Mouse (Mus musculus) heart, embryonic 15.5 days (tissue): Measurements from ENCODE around the gene Sorbs2. TPM values are rescaled to one million over a fixed set of nuclear protein-coding genes. Genes with fewer than 3 reads are reported as not detected.
"Not testable (repeated sequence)": the region's sequence is repeated elsewhere in the genome, so short reads cannot be mapped to it uniquely, and the experiment has no call there.

ENCODE experiments used
- ATAC-seq: fragments of 200-750 bp; cut with Nextera tagmentation; replicated peaks from 2 replicates; pipeline ENCODE4 v1.8.0; 2017; ENCODE audit warnings: low read depth, moderate TSS enrichment; ENCODE audit not compliant: insufficient number of reproducible peaks, insufficient read depth, low FRiP score
- H3K27ac ChIP-seq: fragments of 300-500 bp; sonication (generic); 2 replicates; pipeline ENCODE4 v1.5.1; 2015; ENCODE audit warnings: mild to moderate bottlenecking, inconsistent platforms
- H3K27me3 ChIP-seq: fragments of 300-500 bp; sonication (generic); 2 replicates; pipeline ENCODE4 v1.6.1; 2015; ENCODE audit warnings: inconsistent platforms
- H3K36me3 ChIP-seq: fragments of 300-500 bp; sonication (generic); 2 replicates; pipeline ENCODE4 v1.6.1; 2015; ENCODE audit warnings: mild to moderate bottlenecking, inconsistent platforms
- H3K4me1 ChIP-seq: fragments of 300-500 bp; sonication (generic); replicated peaks from 2 replicates; pipeline ENCODE4 v1.6.1; 2015; ENCODE audit warnings: inconsistent platforms
- H3K4me2 ChIP-seq: fragments of 300-500 bp; sonication (generic); 2 replicates; pipeline ENCODE4 v1.6.1; 2015; ENCODE audit warnings: inconsistent platforms, mild to moderate bottlenecking, moderate library complexity
- H3K4me3 ChIP-seq: fragments of 300-500 bp; sonication (generic); 2 replicates; pipeline ENCODE4 v1.5.1; 2015; ENCODE audit warnings: mild to moderate bottlenecking, inconsistent platforms
- H3K9ac ChIP-seq: fragments of 300-500 bp; sonication (generic); 2 replicates; pipeline ENCODE4 v1.6.1; 2015; ENCODE audit warnings: mild to moderate bottlenecking, inconsistent platforms
- H3K9me3 ChIP-seq: fragments of 300-500 bp; sonication (generic); replicated peaks from 2 replicates; pipeline ENCODE4 v1.6.1; 2016; ENCODE audit warnings: inconsistent platforms
- WGBS: fragments of 180-500 bp; shearing (Covaris S2); methylation state at CpG from one replicate; pipeline ENCODE4 v1.1.7; 2015; ENCODE audit warnings: mixed read lengths; 5-methylcytosine and 5-hydroxymethylcytosine counted together
- polyA plus RNA-seq: library from polyadenylated mRNA; unstranded; fragments of >200 nt; fragmentation: Nextera tagmentation; extraction: Ambion mirVana; gene quantifications from 2 replicates; pipeline ENCODE4 v1.2.1, GENCODE M21; 2015

Sorbs2 gene
- polyA plus RNA-seq, 1 experiment from 2014 or later = 382 TPM

DNA sequence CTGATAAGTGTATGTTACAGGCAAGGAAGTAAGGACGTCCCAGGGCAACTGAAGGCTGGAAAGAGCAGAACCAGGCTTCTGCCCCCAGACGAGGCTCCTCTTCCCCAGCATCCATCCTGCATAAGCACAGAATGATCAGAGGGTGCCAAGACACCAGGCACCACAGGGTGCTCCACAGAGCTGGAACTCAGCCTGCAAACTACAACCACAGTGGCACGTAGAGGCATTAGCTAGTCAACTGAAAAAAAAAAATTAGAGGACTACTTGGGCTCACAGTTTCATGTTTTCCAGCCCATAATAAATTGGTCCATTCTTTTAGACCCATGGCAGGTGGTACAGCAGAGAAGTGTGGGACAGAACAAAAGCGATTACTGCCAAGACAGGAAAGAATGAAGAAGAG is 338.3 kb downstream of the Sorbs2 start:
- no peak for ATAC-seq
- no peaks in the 10 kb centered on the region for H3K36me3 ChIP-seq
- H3K9ac ChIP-seq = no peak overlapping the region
- peak overlapping the region; percentile 85 for H3K27ac ChIP-seq
- H3K4me3 ChIP-seq = no peak overlapping the region
- WGBS = 69% methylated on average over 4 of the region's 4 CpGs
- H3K4me1 ChIP-seq = peaks cover 25% of the 10 kb centered on the region
- H3K4me2 ChIP-seq = no peak overlapping the region
- H3K27me3 ChIP-seq = no peaks in the 10 kb centered on the region
- no peaks in the 10 kb centered on the region for H3K9me3 ChIP-seq

DNA sequence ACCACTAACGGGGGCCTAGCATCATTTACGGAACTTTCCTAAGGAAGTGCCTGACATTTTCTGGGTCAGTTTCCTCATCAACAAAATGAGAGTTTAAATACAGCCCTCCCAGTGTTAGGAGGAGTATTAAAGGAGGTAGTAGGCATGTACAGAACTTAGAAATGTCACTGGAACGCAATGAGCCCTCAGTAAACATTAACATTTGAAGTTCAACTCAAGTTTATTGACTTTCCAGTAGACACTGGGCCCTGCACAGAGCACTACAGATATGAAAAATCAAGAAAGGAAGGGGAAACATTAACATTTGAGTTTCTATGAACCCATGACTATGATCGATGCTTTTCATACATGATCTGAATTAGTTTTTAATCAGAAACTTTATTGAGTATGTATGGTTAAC is 347.5 kb downstream of the Sorbs2 start:
- H3K36me3 ChIP-seq = no peaks in the 10 kb centered on the region
- H3K4me1 ChIP-seq = peaks cover 3% of the 10 kb centered on the region; the same call in 1 of the 2 replicates
- ATAC-seq = no peak
- no peaks in the 10 kb centered on the region for H3K27me3 ChIP-seq
- H3K4me3 ChIP-seq = no peak overlapping the region
- no peaks in the 10 kb centered on the region for H3K9me3 ChIP-seq
- no peak overlapping the region for H3K27ac ChIP-seq
- H3K9ac ChIP-seq = no peak overlapping the region
- 85% methylated on average over 4 of the region's 4 CpGs for WGBS
- no peak overlapping the region for H3K4me2 ChIP-seq

DNA sequence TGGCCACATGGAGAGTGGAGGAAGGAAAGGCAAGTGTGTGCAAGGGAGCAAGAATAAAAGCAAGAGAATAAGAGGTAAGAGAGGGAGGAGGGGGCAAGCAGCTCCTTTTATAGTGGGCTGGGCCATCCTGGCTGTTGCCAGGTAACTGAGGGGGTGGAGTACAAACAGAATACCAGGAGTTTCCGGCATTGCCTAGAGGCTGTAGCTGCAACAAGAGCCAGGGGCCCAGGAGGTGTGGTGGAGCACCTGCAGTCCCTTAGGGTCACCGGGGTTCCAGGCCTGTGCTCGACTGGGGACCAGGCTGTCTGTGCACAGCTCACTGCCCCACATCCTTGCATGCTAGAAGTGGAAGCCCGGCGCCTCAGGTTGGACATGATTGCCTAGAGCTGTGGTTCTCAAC is 350.1 kb downstream of the Sorbs2 start:
- H3K9me3 ChIP-seq = no peaks in the 10 kb centered on the region
- ATAC-seq = no peak
- H3K9ac ChIP-seq = no peak overlapping the region
- no peak overlapping the region for H3K27ac ChIP-seq
- H3K36me3 ChIP-seq = no peaks in the 10 kb centered on the region
- peaks cover 3% of the 10 kb centered on the region; the same call in 1 of the 2 replicates for H3K4me1 ChIP-seq
- no peak overlapping the region for H3K4me2 ChIP-seq
- no peaks in the 10 kb centered on the region for H3K27me3 ChIP-seq
- no peak overlapping the region for H3K4me3 ChIP-seq
- WGBS = 54% methylated on average over 5 of the region's 5 CpGs

DNA sequence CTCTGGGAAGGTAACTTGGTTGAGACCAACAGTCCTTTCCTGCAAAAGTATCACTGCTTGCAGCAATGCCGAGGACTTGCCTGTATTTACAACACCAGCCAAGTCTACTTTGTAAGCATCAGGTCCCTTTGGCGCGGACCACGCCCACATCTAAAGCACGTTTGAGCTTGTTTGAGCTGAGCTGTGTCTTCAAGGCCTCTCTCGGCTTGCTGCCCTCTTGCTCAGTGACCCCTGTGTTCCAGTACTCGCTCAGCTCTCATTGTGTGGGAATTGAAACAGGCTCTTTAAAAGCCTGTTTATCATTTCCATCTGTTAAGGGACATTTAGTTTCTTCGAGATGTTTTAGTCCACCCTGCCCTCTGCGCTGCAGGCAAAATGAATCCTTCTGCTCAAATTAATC is 350.8 kb downstream of the Sorbs2 start:
- 57% methylated on average over 9 of the region's 9 CpGs for WGBS
- no peak for ATAC-seq
- no peaks in the 10 kb centered on the region for H3K9me3 ChIP-seq
- H3K36me3 ChIP-seq = no peaks in the 10 kb centered on the region
- H3K27me3 ChIP-seq = no peaks in the 10 kb centered on the region
- no peak overlapping the region for H3K9ac ChIP-seq
- H3K4me2 ChIP-seq = no peak overlapping the region
- H3K27ac ChIP-seq = no peak overlapping the region
- peaks cover 3% of the 10 kb centered on the region; the same call in 1 of the 2 replicates for H3K4me1 ChIP-seq
- no peak overlapping the region for H3K4me3 ChIP-seq

DNA sequence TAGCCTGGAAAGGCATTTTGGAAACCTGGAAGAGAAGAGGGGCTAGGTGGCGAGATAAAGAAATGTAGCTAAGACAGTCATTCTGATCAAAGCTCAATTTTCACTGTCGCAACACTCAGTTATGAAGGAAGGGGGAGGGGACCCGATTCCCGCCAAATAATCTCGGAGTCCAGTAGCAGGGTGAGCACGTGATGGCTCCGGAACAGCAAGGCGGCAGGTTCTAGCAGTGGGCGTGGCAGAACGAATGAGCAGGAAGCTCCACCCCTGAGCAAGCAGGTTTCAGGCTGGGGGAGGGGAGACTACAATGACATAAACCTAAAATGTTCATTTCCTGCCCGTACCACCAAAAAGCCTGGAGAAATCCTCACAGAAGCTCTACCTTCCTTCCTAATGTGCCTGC is 364.0 kb downstream of the Sorbs2 start:
- not testable (repeated sequence) for H3K27me3 ChIP-seq, H3K9ac ChIP-seq, H3K9me3 ChIP-seq, ATAC-seq, H3K4me2 ChIP-seq, H3K4me3 ChIP-seq, H3K36me3 ChIP-seq
- Histone ChIP-seq H3K4me1 (peaks cover 20% of the 10 kb centered on the region), H3K27ac (peak overlapping the region; percentile 69)
- 65% methylated on average over 11 of the region's 11 CpGs for WGBS

DNA sequence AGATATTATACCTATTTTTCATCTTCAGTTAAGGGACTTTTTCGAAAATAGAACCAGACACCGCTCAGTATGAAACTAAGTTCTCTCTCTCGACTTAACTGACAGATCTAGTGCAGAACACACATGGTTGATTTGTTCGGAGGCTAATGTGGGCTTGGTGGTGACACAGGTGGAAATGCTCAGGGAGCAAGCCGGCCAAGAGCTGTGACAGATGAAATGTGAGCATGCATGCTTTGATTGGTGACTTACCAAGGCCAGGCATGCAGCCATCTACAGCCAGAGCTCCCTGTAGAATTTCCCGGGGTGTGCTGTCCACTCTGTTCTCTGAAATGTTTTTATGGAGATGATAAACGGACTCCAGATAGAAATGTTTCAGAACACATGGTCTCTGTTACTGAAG is 364.5 kb downstream of the Sorbs2 start:
- Histone ChIP-seq H3K27me3 (no peaks in the 10 kb centered on the region), H3K36me3 (no peaks in the 10 kb centered on the region), H3K9me3 (no peaks in the 10 kb centered on the region), H3K9ac (no peak overlapping the region), H3K4me2 (no peak overlapping the region), H3K4me3 (no peak overlapping the region), H3K4me1 (peaks cover 20% of the 10 kb centered on the region), H3K27ac (peak overlapping the region; percentile 69)
- ATAC-seq = peak; percentile 51
- WGBS = 41% methylated on average over 7 of the region's 7 CpGs

DNA sequence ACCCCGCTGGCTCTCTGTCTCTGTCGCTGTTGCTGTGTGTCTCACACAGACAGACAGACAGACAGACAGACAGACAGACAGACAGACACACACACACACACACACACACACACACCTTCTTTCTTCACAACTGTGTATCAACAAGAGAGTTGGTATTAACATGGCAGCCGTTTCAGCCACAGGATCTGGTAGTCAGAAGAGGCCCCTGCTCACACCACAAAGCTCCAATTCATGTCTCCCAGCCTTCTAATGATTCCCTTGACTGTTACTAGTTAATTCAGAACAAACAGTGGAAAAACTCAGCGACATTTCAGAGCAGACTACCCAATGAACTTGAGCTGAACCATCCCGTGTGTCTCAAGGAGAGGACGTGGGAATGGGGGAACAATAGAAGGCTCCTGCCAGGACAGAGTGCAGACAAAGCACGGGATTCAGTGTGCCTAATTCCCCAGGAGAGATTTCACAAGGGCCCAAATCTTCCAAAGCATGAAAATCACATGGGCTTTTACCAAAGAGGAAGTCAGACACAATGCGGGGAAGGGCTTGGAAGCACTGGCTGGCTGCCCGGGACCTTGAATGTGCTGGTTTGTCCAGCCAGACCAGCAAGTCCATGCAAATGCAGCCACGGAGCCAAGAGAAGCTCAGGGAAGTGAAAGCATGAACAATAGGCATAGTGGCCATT is 367.5 kb downstream of the Sorbs2 start:
- ATAC-seq = peak; percentile 88
- Histone ChIP-seq H3K4me2 (peak overlapping the region; percentile 32), H3K27me3 (no peaks in the 10 kb centered on the region), H3K27ac (peak overlapping the region; percentile 87), H3K4me3 (no peak overlapping the region), H3K9me3 (no peaks in the 10 kb centered on the region), H3K4me1 (peaks cover 20% of the 10 kb centered on the region), H3K36me3 (no peaks in the 10 kb centered on the region), H3K9ac (no peak overlapping the region)
- 32% methylated on average over 10 of the region's 10 CpGs for WGBS

DNA sequence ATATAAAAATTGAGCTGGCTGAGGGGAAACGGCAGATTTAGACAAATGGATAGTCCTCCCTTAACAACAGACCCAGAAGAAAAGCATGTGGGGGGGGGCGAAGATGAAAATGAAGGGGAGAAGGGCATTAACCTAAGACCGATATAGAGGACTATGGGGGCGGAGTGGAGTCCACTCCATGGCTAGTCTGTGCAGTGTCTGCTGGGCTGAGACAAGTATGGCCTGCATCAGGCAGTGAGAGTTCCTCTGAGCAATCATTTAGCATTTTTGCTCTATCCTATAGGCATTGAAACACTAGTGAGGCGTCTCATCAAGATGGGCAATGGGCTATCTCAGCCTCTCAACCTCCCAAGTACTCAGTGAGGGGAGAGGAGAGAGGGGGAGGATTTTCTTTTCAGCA is 368.8 kb downstream of the Sorbs2 start:
- Histone ChIP-seq H3K9me3 (no peaks in the 10 kb centered on the region), H3K4me1 (peaks cover 20% of the 10 kb centered on the region), H3K36me3 (no peaks in the 10 kb centered on the region), H3K27me3 (no peaks in the 10 kb centered on the region), H3K9ac (no peak overlapping the region), H3K4me3 (no peak overlapping the region), H3K4me2 (no peak overlapping the region), H3K27ac (0 out of 2 replicates have a peak overlapping the region, but pooled peaks have one; percentile 87)
- WGBS = 85% methylated on average over 5 of the region's 5 CpGs
- ATAC-seq = no peak

Other genes with a start within 250 kb of the Sorbs2 start
- gene F11, start 245.8 kb upstream of the Sorbs2 start, polyA plus RNA-seq = 0.32 TPM in 1 of 2 replicates, not detected in the other
- gene Klkb1, start 212.9 kb upstream of the Sorbs2 start, polyA plus RNA-seq = 0.08 TPM in 1 of 2 replicates, not detected in the other
- 0.29 TPM in 1 of 2 replicates, not detected in the other for gene Gm45753, start 199.3 kb upstream of the Sorbs2 start, polyA plus RNA-seq
- gene Cyp4v3, start 174.6 kb upstream of the Sorbs2 start, polyA plus RNA-seq = 0.60 and 1.0 TPM in 2 replicates
- 3.6 and 5.1 TPM in 2 replicates for gene Fam149a, start 125.5 kb upstream of the Sorbs2 start, polyA plus RNA-seq
- gene Tlr3, start 96.7 kb upstream of the Sorbs2 start, polyA plus RNA-seq = 2.4 and 2.5 TPM in 2 replicates